Mouse (Mus musculus) kidney, postnatal 10 days (tissue): ENCODE measurements around the gene Foxe3.
A peak's percentile ranks its signal among the peaks of the same experiment; 100 is the strongest.
"Not testable (repeated sequence)": the region's sequence is repeated elsewhere in the genome, so short reads cannot be mapped to it uniquely, and the experiment has no call there.

ENCODE experiments used
- DNase-seq: peaks from one replicate; pipeline ENCODE4 v3.0.0; 2021; ENCODE audit warnings: mixed read lengths

Gene Foxe3

DNA sequence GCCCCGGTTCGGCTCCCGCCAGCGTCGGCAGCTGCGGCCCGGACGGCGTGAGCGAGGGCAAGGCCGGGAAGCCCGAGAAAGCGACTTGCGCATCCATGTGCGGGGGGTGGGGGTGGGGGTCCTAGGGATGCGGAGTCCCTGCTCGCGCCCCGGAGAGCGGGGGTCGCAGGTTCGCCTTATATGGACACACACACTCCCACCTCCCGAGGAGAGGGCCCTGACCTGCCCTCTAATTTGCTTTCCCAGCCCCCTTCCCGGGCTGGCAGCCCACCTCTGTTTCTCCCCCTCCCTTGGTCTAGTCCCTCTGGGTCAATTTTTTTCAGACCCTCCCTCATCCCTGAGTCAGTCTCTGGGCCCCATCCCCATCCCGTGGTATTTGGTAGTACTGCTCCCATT is at the start of gene Foxe3:
TSS of gene Foxe3 (minus strand) at position 97 of the 396 bp plus-strand sequence.
- DNase-seq, result no peak

DNA sequence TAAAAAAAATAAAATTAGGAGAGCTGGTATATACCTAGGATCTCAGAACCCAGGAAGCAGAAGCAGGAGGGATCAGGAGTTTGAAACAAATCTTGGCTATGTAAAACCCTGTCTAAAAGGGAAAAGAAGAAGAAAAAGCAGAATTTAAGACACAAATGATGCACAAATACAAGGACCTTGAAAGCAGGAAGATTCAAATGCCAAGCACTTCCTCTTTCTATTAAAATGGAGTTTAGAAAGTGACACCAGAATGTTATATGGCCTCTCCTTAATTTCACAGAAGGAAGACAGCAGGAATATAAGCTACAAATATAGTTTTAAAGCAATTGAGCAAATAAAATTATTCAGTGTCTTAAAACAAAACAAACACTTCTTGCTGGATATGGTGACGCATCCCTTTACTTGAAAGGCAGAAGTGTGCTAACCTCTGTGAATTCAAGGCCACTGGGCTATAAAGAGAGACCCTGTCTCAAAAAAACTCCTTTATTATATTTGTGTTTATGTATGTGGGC is 47.5 kb upstream of the Foxe3 start:
- no peak for DNase-seq

DNA sequence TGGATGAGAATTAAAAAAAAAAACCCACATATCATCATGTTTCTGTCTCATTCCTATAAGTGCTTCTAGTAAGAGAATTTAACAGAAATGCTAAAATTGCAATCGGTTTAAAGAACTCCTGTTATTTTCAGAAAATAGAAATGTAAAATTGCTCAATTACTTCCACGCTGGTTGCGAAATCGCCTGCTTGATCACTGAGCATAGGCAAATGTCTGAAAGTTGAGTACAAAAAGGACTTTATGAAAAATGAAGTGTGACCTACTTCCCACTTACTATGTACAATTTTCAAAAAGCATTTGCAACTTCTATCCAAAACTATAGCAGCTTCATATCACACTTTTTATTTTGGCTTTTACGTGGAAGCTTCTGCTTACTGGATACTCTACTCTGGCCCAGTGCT is 44.9 kb upstream of the Foxe3 start:
- DNase-seq, result no peak

DNA sequence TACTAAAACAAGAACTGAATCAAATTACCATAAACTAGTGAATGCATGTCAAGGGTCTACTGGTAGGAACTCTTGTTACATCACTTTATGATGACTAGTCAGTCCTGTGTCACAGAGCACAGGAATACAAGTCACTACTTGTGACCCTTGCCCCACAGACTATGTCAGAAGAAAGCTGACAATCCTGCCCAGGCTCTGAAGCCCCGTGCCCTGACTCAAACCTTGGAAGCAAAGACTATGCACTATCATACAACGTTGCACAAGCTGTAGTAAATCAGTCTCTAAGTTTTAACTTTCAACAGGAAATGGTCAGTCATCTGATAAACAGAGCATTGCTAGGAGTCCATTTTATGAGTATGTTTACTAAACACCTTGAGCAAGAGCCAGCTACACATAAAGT is 35.1 kb upstream of the Foxe3 start:
- not testable (repeated sequence) for DNase-seq

DNA sequence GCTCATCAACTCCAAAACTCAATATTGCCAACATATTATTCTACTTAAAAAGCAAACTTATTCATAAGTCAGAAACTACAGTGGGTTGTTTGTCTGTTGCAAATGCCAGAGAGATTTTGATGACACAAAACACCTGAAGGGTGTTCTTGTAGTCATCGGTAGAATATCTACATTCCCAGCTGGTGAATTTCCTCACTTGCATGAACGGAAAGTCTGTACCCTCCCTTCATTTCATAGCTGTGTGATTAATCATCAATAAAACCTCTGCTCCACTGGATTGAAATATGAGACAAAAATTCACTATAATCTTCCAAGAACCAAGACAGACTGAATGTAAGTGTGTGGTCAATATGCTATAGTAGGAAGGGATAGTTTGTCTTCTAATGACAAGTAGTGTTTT is 33.7 kb upstream of the Foxe3 start:
- no peak for DNase-seq

DNA sequence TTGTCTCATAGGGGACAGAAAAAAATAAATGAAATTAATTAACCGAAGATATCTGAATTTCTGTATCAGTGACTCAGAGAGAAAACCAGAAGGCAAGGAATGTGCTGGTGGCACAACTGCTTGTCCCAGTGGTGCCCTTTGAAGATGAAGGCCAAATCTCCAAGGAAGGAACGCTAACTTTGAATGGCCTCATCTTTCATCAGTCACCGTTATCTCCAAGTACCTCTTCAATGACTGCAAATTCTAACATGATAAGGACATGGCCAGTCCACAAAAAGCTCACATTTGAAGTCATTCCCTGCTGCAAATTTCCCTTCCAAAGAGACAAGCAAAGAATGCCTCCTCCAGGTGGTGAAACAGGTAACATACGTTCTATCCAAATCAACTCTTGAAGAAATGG is 33.0 kb upstream of the Foxe3 start:
- DNase-seq, result no peak

DNA sequence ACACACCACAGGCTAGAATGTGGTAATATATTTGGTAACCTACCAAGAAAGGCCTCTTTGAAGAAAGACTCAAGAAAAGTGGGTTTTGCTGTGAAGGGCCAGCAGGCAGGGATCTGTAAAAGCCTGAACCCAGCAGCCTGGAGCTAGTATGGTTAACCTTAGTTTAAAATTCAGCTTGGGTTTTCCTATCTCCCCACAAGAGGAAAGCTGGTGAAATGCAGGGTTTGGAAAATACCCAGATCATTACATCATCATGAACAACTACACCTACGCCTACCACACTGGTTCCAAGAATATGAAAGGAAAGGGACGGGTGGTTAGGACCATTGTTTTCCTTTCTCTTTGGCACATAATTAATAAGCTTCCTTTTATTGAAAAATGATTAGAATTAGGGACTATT is 32.4 kb upstream of the Foxe3 start:
- DNase-seq, result no peak

DNA sequence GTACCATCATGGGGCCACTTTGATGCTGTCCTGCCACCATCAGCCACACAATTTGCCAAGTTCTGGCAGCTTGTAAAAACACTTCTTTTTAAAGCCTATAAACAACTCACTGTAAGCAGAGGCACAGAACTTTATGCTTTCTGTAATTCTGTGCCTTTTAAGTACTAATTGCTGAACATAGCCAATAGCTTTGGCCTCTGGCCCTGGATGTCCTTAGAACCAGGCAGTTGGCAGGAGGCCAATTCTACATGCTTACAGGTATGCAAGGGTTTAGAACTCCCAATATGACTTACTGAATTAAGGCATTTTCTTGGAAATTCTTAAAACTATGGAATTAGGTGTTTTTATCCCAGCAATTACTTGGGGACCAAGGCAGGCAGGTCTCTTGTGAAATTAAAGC is 31.6 kb upstream of the Foxe3 start:
- peak; percentile 51 for DNase-seq

DNA sequence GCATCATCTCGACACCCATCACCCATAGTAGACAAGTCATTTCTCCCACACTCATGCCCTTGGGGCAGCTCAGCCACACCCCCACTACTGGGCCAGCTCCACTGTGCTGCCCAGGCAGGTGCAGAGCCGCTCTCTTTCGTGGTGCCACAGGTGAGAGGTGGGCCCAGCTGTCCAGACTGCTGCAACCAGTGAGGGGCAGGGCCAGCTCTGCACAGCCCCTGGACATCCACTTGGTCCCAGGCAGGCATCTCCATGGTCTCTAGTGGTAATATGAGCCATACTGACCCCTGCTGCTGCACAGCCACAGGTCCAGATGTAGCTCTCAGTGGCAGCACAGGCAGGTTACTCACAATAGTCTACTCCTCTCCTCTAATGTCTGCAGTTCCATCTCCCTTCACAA is 27.4 kb upstream of the Foxe3 start:
- DNase-seq, result no peak

DNA sequence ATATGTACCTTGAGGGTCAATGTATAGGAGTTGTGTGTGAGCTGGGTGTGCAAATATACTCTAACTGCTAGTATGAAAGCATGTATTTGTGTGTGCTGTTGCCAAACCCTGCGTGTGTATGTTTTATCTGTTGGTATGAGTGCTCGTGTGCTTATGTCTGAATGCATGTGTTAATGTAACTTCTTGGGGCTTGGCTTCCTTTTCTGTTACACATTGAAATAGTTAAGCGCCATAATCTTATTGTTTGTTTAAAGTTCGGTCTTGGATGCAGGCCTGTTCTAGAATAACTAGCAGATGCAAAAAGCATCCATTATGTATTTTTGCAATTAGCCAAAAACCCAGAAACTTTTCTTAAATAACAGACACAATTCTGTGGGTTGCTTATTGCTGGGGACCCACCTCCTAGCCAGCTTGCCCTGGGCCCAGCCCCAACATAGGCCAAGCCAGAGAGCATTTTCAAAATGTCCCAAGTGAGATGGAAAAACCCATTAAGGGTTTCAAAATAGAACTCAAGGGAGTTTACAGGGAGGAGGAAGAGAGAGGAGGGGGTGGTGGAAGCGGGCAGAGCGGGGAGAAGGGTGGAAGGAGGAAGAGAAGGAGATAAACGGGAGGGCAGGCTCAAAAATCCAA is 22.2 kb upstream of the Foxe3 start:
- DNase-seq, result no peak

DNA sequence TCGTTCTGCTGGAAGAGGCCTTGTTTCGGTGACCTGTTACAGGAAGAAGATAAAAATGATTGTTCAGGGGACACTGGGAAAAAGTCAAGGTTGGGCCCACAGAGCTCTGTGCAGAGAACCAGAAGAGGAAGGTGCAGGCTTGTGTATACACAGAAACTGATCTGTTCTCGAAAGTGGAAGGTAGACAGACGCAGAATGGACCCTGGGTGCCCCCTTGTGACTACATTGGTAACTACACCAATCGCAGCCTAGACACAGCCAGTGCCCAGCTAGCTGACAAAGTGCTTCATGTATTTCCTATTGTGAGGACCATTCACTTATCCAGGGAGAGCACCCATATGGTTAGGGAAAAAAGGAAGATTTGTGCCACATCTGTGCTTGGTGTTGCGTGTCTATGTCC is 21.6 kb upstream of the Foxe3 start:
- DNase-seq, result peak; percentile 90

DNA sequence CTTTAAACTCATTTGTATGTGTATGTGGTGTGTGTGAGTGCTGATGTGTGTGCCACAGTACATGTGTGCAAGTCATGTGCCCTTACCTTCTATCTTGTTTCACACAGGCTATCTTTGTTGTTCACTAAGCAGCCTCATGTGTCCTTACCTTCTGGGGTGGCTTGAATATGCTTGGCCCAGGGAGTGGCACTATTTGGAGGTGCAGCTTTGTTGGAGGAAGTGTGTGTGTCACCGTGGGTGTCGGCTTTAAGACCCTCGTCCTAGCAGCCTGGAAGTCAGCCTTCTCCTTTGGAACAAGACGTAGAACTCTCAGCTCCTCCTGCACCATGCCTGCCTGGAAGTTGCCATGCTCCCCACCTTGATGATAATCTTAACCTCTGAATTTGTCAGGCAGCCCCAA is 20.6 kb upstream of the Foxe3 start:
- no peak for DNase-seq

DNA sequence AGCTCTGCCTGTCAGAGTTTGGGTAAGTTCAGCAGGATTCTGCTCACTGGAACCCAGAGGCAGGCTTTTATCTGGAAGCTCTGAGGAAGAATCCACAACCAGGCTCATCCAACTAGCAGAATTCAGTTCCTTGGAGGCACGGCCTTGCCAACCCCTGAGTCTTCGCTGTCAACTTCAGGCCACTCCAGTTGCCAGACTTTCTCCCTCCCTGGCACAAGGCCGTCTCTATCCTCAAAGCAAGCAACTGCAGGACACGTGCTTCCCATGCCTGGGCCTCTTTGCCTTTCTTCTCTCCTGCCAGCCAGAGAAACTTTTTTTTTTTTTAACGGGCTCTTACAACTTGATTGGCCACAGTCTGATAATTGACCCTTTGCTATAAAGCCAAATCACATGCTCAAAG is 19.2 kb upstream of the Foxe3 start:
- DNase-seq, result no peak

DNA sequence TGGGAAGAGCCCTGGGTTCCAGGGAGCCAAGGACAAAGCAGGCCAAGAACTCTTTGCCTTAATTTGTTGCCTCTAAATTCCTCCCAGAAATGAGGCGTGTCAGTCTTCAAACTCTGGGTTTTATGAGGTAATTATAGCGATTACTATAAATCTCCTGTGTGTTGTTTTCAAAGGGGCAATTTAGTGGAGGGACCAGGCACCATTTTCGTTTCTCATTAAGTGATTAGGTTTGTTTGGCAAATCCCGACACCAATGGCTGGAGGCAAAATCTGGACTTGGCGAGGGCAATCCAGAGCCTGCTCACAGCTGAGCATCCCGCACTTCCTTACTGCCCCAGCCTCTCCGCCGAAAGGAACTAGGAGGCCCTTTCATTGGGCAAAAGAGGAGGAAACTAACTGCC is 16.8 kb upstream of the Foxe3 start:
- DNase-seq, result no peak

DNA sequence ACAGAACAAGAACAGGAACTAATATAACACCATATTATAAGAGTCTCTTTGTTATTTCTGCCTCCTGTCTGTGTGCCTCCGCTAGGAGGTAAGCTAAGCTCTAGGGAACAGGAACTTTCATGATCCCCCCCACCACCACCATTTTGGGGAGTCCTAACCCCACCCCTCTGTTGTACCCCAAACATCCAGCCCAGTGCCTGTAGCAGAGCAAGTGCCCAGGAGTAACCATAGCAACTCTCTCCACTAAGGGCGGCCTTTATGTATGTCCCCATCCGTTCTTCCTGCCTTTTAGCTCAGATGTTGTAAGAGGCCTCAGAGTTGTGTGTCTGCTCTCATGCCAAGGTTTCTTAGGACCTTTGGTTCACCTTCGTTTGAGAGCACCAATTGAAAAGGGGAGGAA is 16.3 kb upstream of the Foxe3 start:
- no peak for DNase-seq

DNA sequence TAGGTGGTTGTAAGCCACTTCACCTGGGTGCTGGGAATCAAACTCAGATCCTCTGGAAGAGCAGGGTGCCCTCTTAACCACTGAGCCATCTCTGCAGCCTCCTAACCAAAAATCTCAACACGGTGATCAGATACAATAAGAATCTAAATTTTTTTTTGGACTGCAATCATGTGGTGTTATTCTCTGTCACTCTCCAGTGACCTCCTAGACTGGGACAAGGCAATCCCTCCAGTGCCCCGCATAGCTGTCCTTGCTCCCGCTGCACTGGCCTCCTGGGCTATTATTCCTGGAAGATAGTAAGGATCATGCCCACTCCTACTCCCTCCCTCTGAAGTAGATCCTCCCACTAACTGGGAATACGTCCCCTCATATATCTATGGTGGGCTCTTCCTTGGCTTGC is 15.5 kb upstream of the Foxe3 start:
- DNase-seq, result no peak

DNA sequence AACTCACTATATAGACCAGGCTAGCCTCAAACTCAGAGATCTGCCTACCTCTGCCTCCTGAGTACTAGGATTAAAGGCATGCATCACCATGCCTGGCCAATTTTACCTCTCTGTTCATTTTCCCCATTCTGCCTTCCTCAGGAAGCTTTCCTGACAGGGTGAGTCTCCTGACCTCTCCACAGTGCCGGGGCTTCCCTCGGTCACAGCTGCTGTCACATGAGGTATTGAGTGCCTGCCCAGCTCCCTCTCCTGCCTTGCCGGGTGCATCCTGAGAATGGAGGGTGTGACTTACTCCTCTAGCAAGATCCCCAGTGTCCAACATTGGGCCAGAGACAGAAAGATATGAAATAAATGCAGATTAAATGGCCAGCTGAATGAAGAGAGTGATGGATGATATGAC is 12.4 kb upstream of the Foxe3 start:
- no peak for DNase-seq

DNA sequence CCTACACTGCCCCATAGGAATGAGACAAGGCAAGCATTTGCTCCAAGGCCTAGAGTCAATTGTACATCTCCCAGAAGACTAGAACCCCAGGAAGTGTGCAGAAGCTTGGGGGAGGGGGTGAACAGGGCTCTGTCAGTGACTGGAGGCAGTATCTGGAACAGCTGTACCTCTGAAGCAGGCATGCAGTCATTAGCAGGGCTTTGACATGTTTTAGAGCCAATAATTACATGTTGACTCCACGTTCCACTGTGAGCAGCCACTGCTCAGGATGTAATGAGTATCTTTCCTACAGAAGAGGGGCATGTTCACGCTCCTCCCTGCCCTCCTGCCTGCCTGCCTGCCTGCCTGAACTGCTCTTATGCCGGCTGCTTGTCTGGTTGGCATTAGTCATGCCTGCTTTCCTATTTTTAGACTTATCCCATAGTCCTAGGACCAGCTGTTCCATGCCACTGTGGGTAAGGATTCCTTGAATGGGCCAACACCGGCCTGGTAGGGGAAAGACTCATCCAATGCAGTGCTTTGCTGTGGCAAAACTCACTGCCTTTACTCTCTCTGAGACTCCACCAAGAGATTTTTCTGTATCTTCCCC is 11.7 kb upstream of the Foxe3 start:
- DNase-seq, result no peak

DNA sequence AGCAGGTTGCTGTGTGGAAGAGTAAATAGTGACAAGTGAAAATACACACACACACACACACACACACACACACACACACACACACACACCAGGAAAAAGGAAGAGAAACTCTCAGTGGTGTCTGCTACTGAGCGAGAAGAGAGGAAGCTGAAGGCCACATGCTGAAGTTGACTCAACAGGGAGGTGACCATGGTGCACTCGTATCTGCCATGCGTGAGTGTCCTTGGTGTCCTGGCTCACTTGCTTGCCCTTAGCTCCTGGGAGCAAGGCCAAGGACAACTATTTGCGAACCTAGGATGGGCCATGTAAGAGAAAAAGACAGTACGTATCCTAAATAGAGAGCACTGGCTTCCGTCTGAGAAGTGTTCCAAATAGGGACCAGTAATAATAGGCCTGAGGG is 8.4 kb upstream of the Foxe3 start:
- DNase-seq, result no peak

DNA sequence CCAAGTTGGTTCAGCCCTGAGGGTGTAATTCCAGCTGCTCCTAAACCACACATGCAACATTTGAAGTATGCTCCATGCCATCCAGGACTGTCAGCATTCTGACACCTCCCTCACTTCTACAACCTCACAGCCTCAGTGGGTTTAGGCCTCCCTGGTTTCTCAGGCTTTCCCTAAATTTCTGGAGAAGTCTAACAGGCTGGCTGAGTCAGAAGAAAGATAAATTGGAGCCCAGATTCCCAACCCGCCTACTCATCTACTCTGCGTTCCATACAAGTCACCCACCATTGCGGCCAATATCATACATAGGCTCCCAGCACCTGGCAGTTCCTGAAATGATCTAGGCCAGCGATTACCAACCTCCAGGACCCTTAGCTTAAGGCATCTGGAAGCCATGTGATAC is 6.9 kb upstream of the Foxe3 start:
- no peak for DNase-seq

DNA sequence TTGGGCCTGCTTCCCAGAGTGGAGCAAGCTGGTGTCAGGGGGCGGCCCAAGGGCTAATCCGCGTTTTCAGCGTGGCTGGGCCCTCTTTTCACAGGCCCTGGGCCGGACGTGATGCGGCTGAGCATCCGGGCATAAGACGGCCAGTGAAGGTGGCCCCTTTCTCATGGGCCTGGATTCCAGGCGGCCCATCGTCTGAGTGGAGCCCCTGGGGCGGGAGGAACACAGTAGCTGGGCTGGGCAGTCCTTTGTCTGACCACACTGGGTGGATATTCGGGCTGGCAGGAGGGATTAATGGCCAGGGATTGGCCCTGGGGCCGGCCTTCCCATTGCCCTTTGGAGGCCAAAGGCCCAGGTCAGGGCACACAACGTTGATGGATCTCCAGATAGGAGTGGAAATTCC is 3.3 kb upstream of the Foxe3 start:
- DNase-seq, result no peak

DNA sequence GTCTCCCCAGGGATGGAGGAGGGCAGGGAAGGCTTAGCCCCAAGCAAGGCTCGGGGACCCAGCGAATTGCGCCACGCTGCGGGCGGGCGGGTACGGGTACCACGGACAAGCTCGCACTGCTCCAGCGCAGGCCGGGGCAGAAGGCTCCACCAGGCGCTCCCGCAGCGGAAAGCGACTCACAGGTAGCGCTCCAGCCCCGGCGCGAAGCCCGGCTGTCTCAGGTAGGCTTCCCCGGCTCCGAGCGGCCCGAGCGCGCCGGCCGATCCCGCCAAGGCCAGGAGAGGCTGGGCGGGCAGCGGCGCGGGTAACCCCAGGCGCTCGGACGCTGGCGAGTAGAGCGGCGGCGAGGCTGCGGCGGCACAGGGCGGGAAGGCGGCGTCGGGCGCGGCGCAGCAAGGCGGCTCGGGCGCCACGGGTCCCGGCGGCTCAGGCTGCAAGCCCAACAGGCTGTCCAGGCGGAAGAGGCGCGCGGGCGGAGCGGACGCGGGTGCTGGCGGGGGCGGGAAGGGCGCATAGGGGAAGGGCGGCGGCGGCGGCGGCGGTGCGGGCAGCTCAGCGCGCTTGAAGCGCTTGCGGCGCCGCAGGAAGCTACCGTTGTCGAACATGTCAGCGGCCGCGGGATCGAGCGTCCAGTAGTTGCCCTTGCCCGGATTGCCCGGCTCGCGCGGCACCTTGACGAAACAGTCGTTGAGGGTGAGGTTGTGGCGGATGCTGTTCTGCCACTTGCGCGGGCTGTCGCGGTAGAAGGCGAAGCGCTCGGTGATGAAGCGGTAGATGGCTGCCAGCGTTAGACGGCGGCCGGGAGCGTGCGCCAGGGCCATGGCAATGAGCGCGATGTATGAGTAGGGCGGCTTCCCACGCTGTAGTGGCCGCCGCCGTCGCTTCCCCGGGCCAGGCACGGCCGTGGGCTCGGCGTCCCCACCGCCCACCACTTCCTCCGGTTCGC is 569 bp downstream of the Foxe3 start:
- peak; percentile 65 for DNase-seq

DNA sequence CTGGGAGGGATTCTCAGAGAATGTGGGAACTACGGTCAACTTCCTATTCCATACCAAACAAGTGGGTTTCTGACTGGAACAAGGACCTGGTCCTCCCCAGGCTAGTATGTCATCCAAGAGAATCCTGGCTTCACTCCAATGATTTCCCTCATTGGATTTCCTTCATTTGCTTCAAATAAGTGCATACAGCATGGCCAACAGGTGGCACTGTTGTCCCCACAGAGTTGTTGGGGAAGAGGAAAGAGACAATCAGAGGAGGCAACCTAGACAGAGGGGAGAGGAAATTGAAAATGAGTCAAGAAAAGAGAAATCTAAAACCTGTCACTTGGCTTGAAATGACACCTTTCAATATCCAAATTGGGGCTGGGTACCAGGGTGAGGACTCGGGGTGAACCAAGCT is 8.7 kb downstream of the Foxe3 start:
- DNase-seq, result peak; percentile 73

DNA sequence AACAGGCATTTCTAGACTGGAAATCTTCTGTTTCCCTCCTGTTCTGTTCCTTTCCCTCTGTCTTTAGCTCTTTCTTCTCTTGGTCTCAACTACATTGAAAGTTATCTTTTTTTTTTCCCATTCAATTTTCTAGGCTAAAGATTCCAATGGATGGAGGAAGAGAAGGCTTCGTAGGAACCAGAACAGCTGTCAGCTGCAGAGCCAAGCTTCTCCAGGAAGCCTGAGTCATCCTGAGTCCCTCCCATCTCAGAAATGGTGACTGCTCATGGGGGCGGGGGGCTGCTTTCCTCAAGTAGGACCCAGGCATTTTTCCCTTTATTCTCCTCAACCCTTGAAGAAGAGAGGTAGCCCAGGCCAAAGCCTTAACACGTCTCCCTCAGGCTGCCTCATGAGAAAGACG is 9.8 kb downstream of the Foxe3 start:
- no peak for DNase-seq
